Mouse (Mus musculus) embryo, embryonic 9.5 days (tissue): ENCODE measurements at regions not wholly inside any gene's neighbourhood (a gene's known extent, or its start where the extent isn't known, plus 50 kb on each side); places are given as distances from the start of the nearest gene placed in this dataset.
A peak's percentile ranks its signal among the peaks of the same experiment; 100 is the strongest.

Experiments
- DNase-seq: peaks from one replicate; pipeline ENCODE4 v3.0.0-alpha.2; 2017; ENCODE audit errors: extremely low spot score

DNA sequence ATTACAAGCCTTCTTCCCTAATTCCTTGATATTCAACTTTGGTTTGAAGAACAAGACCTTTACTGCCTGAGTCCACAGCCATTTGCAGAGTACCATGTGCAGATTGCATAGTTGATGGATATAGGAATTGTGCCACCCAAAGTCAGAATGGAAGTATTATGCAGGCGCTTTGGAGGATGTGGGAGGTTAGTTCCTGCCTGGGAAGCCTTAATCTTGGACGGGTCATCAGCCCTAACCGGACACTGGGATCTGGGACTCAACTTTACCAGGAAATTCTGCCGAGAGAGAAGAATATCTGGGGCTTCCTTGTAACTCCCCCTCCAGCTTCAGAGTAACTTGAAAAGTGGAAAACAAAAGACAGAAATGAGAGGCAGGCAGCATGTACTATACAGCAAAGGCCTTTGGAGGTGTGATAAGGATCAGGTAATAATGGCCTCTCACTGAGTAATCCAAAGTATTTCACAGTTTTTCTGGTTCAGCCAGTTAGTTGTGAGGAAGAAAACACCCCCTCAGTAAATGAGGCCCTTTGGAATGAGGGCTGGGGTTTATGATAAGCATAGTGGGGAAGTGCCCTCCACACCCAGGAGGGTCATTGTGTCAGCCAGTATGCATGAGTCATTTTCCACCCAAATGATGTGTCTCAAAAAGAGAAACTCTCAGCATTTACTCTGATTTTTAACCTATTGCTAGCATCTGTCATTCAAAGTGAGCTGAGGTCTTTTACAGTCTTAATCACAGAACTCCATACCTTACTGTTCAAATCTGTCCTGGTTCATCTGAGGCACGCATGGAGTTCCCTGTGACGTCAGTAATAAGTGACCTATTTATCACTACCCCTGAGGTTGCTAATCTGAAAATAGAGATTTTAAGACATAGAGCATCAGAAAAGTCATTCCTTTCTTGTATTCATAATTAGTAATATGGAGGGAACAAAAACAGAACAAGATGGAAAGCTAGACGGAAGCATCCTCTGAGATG, 91.7 kb upstream of the Klf6 start:
- DNase-seq = no peak

DNA sequence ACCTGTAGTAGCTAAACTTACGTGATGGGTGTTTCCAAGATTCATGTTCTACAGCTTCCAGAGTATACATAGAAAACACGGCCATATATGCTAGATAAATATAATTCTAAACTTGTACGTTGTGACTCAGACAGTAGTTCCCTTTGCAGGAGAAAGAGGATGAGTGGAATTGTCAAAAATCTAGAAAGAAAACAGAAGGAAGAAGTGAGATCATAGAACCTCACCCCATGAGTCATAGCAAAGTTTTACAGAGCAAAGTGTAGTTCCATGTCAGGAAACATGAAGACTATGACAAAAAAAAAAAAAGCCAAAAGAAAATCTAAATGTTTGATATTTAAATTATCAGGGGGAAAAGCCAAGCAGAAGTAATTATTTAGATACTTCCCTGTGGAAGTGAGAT, 87.5 kb upstream of the Klf6 start:
- DNase-seq = no peak

DNA sequence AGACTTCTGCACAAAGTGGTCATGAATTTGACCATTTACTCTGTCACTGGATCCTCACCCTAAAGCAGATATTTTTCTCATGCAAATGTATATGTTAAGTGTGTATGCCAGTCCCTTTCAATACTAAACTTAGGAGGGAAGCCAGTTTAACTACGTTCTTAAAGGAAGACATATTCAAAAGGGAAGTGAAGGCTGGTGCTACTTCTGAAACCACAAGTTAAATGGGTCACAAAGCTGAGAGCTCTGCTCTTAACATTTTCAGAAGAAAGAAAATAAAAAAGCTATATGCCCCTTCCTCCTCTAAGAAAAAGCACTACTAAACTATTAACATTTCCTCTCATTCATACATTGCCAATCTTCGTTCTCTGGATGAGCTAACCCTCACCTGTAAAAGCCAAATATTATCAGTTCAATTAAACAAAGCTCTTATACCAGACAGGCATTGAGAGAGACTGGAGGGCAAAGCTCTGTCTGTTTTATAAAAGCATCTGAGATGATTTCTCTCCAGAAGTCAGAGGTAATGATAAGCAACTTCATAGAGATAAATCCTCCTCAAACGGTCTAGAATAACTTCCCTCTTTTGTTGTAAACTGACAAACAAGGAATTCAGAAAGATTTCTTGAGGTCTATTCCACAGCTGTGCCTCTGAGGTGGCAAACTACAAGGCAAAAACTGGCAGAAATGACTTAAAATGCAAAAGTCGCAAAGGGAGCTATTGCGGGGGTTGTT, 82.7 kb upstream of the Klf6 start:
- no peak for DNase-seq

DNA sequence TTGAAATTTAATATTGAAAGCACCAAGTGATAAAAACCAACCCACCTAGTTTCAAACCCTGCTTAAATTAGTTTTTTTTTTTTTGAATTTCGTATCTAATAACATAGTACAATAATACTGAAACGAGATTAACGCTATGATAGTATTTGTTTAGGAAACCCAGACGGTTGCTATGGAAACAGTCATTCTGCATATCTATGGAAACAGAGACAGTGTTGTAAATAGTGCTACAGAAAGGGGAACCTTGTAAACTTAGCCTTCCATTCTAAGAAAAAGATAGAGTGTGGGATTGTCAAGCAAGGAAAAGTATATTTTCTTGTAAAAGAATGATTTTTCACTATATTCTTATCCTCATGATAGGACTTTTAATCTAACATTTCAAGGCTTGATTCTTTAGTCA, 81.9 kb upstream of the Klf6 start:
- no peak for DNase-seq

DNA sequence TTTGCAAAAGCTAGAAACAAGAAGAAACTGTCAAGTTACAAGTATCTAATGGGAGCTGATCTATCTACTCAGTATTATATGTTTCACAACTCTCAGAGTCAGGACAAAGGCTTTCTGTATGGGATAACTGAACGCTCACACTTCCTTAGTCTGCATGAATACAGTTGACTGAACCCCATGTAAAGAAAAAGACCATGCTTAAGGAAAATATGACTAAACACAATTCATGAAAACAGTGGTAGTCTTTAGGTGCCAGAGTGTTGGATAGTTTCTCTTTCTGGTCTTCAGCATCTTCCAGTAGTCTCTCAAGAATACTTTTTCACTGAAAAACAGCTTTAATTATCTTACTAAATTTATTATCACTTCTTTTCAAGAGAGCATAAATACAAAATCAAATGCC, 78.7 kb upstream of the Klf6 start:
- no peak for DNase-seq

DNA sequence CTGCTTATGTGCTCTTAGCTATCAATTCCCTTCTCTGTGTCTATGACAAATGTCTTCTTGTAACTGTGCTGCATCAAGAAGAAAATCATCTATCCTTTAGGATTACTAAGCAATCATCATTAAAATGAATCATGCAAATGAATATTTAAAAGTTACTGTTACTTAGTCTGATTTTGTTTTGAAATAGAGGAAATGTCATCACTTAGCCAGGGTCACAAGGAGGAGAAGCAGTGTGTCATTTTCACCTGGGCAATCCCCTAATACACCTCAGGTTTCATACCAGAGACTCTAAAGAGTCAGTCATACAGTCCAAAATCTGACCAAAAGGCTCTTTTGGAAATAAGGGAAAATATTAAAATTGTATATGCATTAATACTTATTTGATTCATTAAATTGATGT, 74.2 kb upstream of the Klf6 start:
- no peak for DNase-seq

DNA sequence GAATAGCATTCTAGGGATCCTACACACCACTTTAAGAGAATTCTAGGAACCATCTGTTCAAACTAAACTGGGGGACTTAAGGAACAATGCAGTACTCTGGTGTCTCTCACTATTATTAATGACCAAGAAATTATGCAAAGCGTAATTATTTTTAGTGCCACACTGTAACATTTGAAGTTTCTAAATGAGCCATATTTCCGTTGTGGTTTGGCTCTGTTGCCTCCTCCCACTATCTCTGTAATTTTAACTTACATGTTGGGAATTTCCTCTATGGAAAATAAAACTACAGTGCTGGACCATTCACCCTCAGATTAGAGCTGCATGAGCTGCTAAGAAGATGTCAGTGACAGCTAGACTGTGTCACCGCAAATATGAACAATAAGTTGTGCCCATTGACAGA, 72.0 kb upstream of the Klf6 start:
- no peak for DNase-seq

DNA sequence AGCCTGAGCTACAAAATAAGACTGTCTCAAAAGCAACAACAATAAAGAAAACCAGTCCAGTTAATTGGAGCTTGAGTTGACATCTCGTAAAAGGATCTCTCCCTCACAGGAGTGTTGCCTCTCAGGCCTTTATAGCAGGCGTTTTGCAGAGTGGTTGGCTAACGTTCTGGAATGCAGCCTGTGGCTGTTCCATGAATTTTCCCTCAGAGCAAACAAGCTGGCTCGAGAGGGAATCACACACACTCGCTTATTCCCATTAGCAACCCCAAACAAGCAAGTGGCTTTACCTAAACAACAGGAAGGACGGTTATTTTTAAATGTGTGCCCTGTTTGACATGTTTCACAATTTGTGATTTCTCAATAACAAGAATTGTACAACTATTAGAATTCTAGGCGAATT, 59.2 kb upstream of the Klf6 start:
- DNase-seq = no peak

DNA sequence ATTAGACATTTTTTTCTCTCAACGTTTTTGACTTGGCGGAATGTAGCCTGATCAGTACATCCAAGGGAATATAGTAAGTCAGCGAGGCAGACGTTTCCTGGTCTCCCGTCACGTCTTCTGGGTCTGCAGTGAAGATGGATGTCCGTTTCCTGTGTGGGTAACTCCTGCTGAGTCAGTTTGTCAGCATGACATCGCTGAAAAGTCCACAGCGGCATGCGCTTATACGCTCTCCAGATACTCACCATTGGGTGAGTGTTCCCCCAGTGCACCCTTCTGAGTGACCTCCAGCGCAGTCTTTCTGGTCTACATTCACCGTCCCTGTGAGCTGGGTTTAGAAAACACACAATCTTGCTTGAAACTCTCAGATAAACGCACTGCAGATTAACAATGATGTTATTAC, 58.5 kb upstream of the Klf6 start:
- no peak for DNase-seq

DNA sequence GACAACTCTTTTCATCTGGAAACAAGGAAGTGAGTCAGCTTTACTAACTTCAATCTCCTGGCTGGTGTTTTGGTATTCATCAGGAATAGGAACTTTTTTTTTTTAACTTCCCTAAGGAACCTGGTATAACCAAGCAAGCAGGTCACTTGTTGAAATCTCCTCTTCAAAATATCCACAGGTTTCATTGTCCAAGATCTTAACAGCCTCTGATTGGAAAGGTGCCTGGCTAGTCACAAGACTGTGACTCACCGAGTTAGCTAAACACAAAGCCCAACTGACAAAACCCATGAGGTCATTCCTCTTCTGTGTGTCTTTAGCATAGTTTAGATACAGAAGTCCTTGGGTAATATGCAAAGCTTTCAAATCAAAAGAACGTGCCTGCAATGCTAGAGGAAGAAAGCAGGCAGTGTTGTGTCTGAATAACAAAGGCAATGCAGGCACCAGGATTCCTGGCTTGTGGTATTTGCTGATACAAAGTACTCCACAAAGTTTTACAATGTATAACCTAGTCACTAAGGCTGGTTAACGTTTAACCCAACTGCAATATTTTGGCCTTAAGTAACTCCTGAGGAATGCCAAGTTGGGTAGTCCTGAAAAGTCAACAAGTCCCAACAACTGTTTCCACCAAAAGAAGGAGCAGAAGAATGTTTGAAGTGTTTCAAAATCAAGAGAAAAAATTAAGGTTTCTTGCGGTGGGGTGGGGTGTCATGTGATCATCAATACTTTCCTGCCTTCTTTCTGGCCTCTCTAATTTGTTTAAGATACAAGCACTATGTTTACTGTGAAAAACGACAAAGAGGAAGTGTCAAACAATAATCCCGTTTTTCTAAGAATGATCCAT, 57.5 kb upstream of the Klf6 start:
- DNase-seq = no peak

DNA sequence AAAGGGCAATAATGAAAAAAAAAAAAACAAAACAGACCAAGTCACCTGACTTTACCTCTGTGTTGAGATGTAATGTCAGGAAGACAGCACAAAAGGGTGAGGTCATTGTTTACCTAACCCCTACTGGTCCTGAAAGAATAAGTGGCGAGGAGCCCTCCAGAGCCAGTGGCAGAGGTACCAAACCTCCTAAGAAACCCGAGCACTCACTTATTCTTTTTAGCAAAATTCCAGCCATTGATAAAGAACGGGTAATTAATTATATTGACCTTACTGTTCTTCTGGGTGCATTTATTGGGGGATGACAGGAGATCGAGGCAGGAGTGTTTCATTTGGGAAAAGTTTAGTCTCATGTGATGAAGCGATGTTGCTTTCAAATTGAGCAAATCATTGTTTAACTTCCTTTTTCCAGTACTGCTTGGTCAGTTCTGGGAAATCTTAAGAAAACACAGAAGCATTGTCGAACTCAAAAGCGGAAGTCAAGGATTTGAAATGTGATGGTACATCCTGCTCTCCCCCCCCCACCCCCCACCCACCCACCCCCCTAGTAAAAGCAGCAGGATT, 56.8 kb upstream of the Klf6 start:
- DNase-seq = peak; percentile 14

DNA sequence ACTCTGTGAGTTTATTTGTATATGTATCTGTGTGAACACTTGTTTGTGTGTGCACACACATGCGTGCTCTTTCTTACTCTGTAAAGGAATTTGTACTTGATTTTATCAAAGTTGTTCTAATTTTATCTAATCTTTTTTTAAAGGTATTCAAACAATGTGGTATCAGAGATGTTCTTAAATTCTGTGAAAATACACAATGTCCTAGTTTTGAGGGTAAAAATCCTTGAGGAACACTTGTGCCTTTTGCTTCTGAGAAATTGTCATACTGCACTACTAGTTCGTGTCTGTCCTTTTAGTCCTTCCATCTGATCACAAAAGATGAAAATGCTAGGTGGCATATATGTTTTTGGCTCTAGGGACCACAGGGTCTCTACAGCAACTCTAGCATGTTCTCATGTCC, 52.9 kb upstream of the Klf6 start:
- no peak for DNase-seq
